Mouse (Mus musculus): ENCODE measurements at regions not wholly inside any gene's neighbourhood (a gene's known extent, or its start where the extent isn't known, plus 50 kb on each side); places are given as distances from the start of the nearest gene placed in this dataset.

- TF ChIP-seq CTCF (conservative IDR thresholded peaks at IDR 0.05; ENCODE audit: low read length) (no peak), POU5F1 (IDR thresholded peaks at IDR 0.05; ENCODE audit: borderline replicate concordance, low read length) (no peak), NANOG (IDR thresholded peaks at IDR 0.05; ENCODE audit: borderline replicate concordance, low read length) (no peak)
Observed at GRCm38 (mm10) chr15:40019226-40019625, 114.9 kb upstream of the 9330182O14Rik start.

All from E14TG2a.4 (cell line).